Mouse (Mus musculus): ENCODE data around the gene Cdrt4. TPM values are rescaled to one million over a fixed set of nuclear protein-coding genes. Genes with fewer than 3 reads are reported as not detected.

Cdrt4 gene
- total and polyA plus RNA-seq, 3 experiments = not detected

- Histone ChIP-seq H3K9ac (ENCODE audit: insufficient read depth, low read depth) (no peak overlapping the region), H3K4me2 (ENCODE audit: insufficient read depth, low read depth, poor library complexity, severe bottlenecking) (no peak overlapping the region), H3K27me3 (replicated peaks) (no peaks in the 10 kb centered on the region), H3K9me3 (replicated peaks; ENCODE audit: low read length) (peaks cover 3% of the 10 kb centered on the region), H3K4me3 (replicated peaks in 1 of 3; ENCODE audit: low read depth in 2 of 3, low read length in 2 of 3, poor library complexity in 1 of 3) (no peak overlapping the region), H3K79me2 (replicated peaks; ENCODE audit: control insufficient read depth, extremely low read depth, insufficient read depth, poor library complexity, severe bottlenecking) (no peaks in the 10 kb centered on the region), H3K36me3 (replicated peaks in 1 of 2; ENCODE audit: control insufficient read depth in 1 of 2, insufficient read depth in 1 of 2, low read length in 1 of 2) (no peaks in the 10 kb centered on the region), H3K4me1 (ENCODE audit: control insufficient read depth in 1 of 2, insufficient read depth in 2 of 2) (peaks cover 0 to 6% of the 10 kb centered on the region in 2 experiments; a peak in 2 of 4 replicates), H3K27ac (ENCODE audit: insufficient read depth, low read depth) (no peak overlapping the region)
- no peak for TF ChIP-seq ZKSCAN1 (IDR thresholded peaks at IDR 0.05; ENCODE audit: borderline replicate concordance, low read depth, low read length)
- TF ChIP-seq EP300 (IDR thresholded peaks at IDR 0.05; ENCODE audit: low read length) = no peak
- no peak for TF ChIP-seq POLR2A (IDR thresholded peaks at IDR 0.05; ENCODE audit: low read depth, low read length)
- TF ChIP-seq ELF1 (IDR thresholded peaks at IDR 0.05; ENCODE audit: low read depth, low read length) = no peak
- TF ChIP-seq UBTF (IDR thresholded peaks at IDR 0.05; ENCODE audit: low read depth, low read length) = no peak
- no peak for TF ChIP-seq RCOR1 (conservative IDR thresholded peaks at IDR 0.05; ENCODE audit: low read depth, low read length)
- TF ChIP-seq RAD21 (IDR thresholded peaks at IDR 0.05; ENCODE audit: low read depth, low read length) = no peak
- in situ Hi-C loops (cut with MboI; ENCODE audit: low pct_ligation_motif_present, low pct_unique_long_range_greater_than_20kb, low sequenced_read_pairs) = no loop called here
- dilution Hi-C loops (cut with MboI; ENCODE audit: extremely low pct_ligation_motif_present, extremely low pct_unique_long_range_greater_than_20kb, low sequenced_read_pairs) = no loop called here
- peak; percentile 18 for DNase-seq (ENCODE audit: extremely low read depth)
Observed at GRCm38 (mm10) chr11:62983793-62984192, 32.8 kb downstream of the Cdrt4 start.

GRCm38 (mm10) chr11:62984365-62984764 lies 33.4 kb downstream of the Cdrt4 start:
- Histone ChIP-seq H3K9ac (ENCODE audit: insufficient read depth, low read depth) (no peak overlapping the region), H3K4me3 (replicated peaks in 1 of 3; ENCODE audit: low read depth in 2 of 3, low read length in 2 of 3, poor library complexity in 1 of 3) (no peak overlapping the region), H3K36me3 (replicated peaks in 1 of 2; ENCODE audit: control insufficient read depth in 1 of 2, insufficient read depth in 1 of 2, low read length in 1 of 2) (no peaks in the 10 kb centered on the region), H3K79me2 (replicated peaks; ENCODE audit: control insufficient read depth, extremely low read depth, insufficient read depth, poor library complexity, severe bottlenecking) (no peaks in the 10 kb centered on the region), H3K9me3 (replicated peaks; ENCODE audit: low read length) (peaks cover 3% of the 10 kb centered on the region), H3K4me1 (ENCODE audit: control insufficient read depth in 1 of 2, insufficient read depth in 2 of 2) (peaks cover 0 to 6% of the 10 kb centered on the region in 2 experiments; a peak in 2 of 4 replicates), H3K4me2 (ENCODE audit: insufficient read depth, low read depth, poor library complexity, severe bottlenecking) (no peak overlapping the region), H3K27ac (ENCODE audit: insufficient read depth, low read depth) (no peak overlapping the region), H3K27me3 (replicated peaks) (no peaks in the 10 kb centered on the region)
- DNase-seq (ENCODE audit: extremely low read depth) = no peak
- dilution Hi-C loops (cut with MboI; ENCODE audit: extremely low pct_ligation_motif_present, extremely low pct_unique_long_range_greater_than_20kb, low sequenced_read_pairs) = no loop called here
- in situ Hi-C loops (cut with MboI; ENCODE audit: low pct_ligation_motif_present, low pct_unique_long_range_greater_than_20kb, low sequenced_read_pairs) = no loop called here
- no peak for TF ChIP-seq EP300 (IDR thresholded peaks at IDR 0.05; ENCODE audit: low read length)
- no peak for TF ChIP-seq RCOR1 (conservative IDR thresholded peaks at IDR 0.05; ENCODE audit: low read depth, low read length)
- no peak for TF ChIP-seq ZMIZ1 (IDR thresholded peaks at IDR 0.05; ENCODE audit: low read depth, low read length)
- peak; percentile 46 for TF ChIP-seq RAD21 (IDR thresholded peaks at IDR 0.05; ENCODE audit: low read depth, low read length)
- TF ChIP-seq USF2 (conservative IDR thresholded peaks at IDR 0.05; ENCODE audit: low read depth, low read length) = no peak
- no peak for TF ChIP-seq HCFC1 (IDR thresholded peaks at IDR 0.05; ENCODE audit: low read depth, low read length)
- no peak for TF ChIP-seq USF1 (IDR thresholded peaks at IDR 0.05; ENCODE audit: low read depth, low read length)
- peak; percentile 44 for TF ChIP-seq SMC3 (IDR thresholded peaks at IDR 0.05; ENCODE audit: low read depth, low read length)
- TF ChIP-seq JUND (conservative IDR thresholded peaks at IDR 0.05; ENCODE audit: low read depth, low read length) = no peak
- TF ChIP-seq MYC (IDR thresholded peaks at IDR 0.05; ENCODE audit: low read depth, low read length) = no peak
- TF ChIP-seq CHD2 (IDR thresholded peaks at IDR 0.05; ENCODE audit: low read length) = no peak
- no peak for TF ChIP-seq PAX5 (IDR thresholded peaks at IDR 0.05; ENCODE audit: low read length)
- TF ChIP-seq CTCF (conservative IDR thresholded peaks at IDR 0.05 in 1 of 2, IDR thresholded peaks at IDR 0.05 in 1 of 2; ENCODE audit: low read depth in 2 of 2, low read length in 2 of 2) = peak in 1 of 2 experiments; percentile 37; a peak in 2 of 4 replicates
- no peak for TF ChIP-seq TCF12 (IDR thresholded peaks at IDR 0.05; ENCODE audit: low read depth, low read length)
- no peak for TF ChIP-seq MAFK (IDR thresholded peaks at IDR 0.05; ENCODE audit: insufficient replicate concordance, low read length)
- TF ChIP-seq ZC3H11A (IDR thresholded peaks at IDR 0.05; ENCODE audit: low read depth, low read length) = no peak
- TF ChIP-seq UBTF (IDR thresholded peaks at IDR 0.05; ENCODE audit: low read depth, low read length) = no peak
- TF ChIP-seq ZKSCAN1 (IDR thresholded peaks at IDR 0.05; ENCODE audit: borderline replicate concordance, low read depth, low read length) = no peak
- TF ChIP-seq SIN3A (IDR thresholded peaks at IDR 0.05; ENCODE audit: low read length) = no peak

All from CH12.LX (cell line).